Mouse (Mus musculus): ENCODE measurements around the gene Nkx1-2.

Gene Nkx1-2

DNA sequence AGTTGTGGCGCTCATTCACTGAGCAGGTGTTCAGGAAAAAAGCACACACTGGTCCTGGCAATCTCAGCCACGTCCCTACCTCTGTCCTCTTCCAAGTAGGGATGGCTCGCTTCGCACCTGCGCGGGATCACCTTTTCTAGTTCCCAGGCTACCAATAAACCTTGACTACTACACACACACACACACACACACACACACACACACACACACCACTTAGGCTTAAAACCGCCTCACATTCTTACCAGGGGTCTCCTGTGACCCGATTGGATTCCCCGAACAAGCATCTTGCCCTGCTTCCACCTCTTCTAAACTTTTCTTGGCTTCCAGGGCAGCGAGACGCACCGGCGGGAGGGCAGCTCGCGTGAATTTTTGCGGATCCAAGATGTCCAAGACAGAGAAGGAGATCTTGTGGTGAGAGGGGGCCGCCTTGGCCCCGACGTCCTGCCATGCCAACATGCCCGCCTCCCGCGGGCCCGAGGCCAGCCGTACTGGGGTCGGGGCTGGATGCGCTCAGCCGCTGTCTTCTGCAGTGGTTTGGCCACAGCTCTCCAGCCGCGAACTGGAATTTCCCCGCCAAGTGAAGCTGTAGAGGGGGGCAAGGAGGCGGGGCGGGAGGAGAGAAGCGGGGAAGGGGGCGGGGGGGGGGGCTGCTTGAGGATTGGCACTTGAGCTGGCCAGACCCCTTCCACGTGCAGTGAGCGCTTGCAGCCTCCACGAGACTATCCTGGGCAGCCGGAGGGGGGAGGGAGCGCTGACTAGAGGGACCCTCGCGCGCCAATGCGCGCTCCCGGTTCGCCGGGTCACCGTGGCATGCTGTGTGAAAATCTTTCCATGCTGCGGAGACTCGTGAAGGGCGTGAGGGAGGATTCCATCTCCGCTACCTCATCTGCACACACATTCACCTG lies at the start of gene Nkx1-2:
Nkx1-2 (minus strand) TSS at position 567 of the 905 bp plus-strand sequence.
- no peak for DNase-seq

DNA sequence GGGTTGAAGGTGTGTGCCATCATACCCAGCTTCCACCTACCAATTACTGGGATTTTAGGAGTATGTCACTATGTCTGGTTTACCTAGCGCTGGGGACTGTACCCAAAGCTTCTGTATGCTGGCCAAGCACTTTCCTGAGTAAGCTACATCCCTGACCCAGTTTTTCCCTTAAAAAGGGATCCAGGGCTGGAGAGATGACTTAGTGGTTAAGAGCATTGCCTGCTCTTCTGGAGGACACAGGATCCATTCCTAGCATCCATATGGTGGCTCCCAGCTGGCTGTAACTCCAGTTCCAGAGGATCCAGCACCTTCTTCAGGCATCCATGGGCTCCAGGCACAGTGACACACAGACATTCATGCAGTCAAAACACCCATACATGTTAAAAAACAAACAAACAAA lies 47.1 kb upstream of the Nkx1-2 start:
- no peak for DNase-seq

DNA sequence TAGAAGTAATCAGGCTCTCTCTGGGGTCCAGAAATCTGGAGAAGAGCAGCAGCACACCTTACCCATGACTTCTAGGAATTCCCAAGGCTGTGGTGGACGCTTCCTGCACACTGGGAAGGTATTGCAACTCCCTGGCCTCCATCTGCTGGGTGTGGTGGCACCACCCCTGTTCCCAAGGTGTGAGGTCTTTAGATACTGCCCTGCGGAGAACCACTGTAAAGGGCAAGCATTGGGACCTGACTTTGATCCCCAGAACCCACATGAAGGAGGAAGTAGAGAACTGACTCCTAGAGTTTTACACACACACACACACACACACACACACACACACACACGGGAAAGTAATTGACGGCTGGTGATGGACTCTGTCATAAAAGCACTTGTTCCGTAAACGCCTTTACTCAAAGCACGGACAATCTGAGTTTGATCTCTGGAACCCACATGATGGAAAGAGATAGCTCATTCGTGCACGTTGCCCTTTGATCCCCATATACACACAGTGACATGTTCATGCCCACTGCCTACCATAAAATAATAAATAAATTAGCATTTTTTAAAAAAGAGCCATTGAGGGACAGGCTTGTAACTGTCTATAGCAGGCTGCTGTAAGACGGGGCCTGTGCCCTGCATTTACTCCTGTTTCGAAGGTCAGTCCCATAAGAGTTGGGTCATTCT lies 45.3 kb upstream of the Nkx1-2 start:
- DNase-seq = no peak

DNA sequence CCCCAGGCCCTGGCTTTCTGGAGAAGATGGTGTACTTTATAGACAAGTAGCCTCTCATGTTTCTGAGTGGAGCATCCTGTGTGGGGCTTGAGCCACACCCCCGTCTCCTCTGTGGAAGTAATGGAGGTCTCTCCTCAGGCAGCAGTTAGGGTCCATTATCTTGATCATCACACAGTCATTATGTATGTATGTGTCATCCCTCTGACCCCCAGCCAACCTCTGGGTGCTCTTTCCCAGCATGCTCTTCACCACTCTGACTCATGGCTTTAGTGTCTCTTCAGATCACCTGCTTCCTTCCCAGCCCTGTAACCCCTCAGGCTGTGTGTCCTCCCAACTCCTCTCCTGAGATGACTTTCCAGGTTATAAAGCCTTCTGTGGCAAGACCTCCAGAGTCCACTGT lies 42.2 kb upstream of the Nkx1-2 start:
- no peak for DNase-seq

GRCm38 (mm10) chr7:132640946-132641345 lies 41.5 kb upstream of the Nkx1-2 start:
- no peak for DNase-seq

- peak; percentile 51 for DNase-seq
Observed at GRCm38 (mm10) chr7:132638446-132639087, 39.1 kb upstream of the Nkx1-2 start.

- no peak for DNase-seq
Observed at GRCm38 (mm10) chr7:132637292-132637691, 37.9 kb upstream of the Nkx1-2 start.

DNA sequence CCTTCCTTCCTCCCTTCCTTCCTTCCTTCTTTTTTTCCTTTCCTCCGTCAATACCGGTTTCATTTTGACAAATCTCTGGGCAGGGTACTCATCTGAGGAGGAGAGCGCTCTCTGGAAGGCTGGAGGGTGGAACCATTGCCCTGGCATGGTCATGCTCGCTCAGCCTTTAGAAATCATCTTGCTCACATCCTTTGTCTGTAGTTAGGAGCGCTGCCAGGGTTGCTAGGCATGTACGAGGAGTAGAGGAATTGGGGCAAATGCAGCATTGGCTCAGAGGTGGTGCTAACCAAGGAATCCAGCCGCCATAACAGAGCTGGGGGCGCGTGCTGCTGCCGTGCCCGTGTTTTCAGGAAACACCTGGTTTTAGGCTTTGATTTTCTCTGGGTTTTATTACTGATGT lies 31.9 kb upstream of the Nkx1-2 start:
- no peak for DNase-seq

DNA sequence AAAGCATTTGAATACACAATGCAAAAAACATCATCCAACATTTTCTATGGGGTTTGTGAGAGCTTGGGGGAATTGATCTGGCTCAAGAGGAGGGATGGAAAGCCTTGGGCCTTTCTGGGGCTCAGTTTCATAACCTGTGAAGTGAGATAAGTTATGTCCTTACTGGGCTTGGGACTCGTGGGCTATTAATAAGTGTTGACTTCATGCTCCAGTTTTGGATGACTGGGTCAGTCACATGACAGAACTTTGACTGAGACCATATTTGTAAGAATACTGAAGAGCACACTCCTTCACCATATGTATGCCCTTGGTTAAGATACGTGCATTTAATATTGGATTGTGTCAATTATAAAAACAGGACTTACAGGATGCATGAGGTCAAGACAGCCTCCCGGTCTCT lies 28.0 kb upstream of the Nkx1-2 start:
- no peak for DNase-seq

GRCm38 (mm10) chr7:132626174-132626573 lies 26.7 kb upstream of the Nkx1-2 start:
- DNase-seq = no peak

GRCm38 (mm10) chr7:132624161-132624560 lies 24.7 kb upstream of the Nkx1-2 start:
- DNase-seq = no peak

DNA sequence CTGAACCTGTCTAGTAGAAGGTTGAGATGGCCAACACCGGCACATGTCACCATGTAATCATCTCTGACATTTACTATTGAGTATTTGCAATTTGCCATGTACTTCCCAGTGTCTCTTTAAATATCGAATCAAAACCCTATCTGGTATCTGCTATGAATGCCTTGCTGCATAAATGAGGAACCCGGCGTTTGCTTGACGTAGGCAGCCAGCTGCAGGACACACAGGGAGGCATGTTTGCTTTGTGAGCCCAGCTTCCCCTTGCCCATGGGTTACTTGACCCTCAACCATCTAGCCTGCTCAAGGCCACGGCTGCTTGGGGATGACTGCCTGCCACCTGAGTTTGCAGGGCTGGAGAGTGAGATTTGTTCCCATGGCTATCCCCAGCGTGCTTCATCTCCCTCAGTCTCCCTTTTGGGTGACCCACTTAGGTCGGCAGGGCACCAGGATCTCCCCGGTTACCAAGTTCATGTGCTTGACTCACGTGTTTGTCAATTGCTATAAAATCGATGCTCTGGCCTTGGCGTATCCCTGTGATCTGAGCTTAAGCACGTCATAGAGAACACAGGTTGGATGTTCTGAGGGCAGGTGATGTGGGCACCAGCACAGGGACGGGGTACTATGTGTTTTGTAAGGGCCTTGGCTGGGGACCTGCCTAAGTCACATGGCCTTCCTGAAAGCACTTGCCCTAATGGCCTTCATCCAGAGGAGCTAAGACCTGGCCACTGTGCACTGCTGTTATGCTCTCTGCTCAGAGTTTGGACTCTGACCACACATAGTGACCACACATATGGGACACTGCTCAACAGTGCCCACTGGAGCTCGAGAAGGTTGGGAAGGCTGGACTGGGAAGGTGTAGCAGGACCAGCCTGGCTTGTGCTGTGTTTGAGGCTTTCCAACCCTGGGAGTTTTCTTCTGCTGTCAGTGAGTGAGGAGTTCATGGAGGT lies 20.8 kb upstream of the Nkx1-2 start:
- no peak for DNase-seq

- DNase-seq = no peak
Observed at GRCm38 (mm10) chr7:132619549-132619948, 20.1 kb upstream of the Nkx1-2 start.

DNA sequence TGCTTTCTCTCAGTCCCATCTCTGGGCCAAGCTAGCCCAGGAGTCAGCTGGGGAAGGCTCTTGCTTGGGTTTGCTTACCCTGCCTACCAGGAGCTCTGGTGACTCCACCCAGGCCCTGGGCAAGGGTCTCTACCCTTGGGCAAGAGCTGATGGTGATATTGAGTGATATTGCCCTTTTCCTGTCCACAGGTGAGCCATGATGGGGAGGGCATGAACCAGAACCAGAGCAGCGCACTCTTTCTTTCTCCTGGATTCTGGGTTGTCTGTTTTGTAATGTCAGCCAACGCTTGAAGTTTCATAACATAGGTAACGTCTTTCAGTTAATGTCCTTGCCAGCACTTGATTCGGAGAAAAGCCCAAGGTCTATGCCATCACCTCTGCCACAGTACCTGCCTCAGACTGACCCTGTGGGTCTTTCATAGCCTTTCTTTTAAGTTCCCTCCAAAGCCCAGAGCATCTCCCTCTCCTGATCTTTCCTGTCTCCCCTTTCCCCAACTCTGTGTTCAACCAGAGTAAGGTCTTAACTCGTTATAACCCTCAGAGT lies 17.7 kb upstream of the Nkx1-2 start:
- no peak for DNase-seq

DNA sequence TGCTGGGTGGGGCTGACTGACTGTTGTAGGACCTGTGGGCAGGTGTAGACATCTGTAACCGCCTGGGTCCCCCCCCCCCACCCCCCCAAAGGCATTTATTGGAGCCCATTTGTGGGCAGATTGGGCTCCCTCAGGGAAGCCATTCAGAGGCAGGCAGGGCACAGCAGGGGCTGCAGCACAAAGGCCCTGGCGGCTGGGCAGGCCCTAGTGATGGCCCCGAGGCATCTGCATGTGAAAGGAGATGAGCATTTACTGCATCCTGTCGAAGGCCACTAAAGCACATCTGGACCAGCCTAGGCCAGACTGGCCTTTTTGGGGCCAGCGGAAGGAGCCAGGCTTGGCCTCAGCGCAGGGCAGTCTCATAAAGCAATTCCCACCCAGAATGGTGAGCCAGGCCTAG lies 17.0 kb upstream of the Nkx1-2 start:
- no peak for DNase-seq

GRCm38 (mm10) chr7:132615346-132615745 lies 15.9 kb upstream of the Nkx1-2 start:
- DNase-seq = no peak

DNA sequence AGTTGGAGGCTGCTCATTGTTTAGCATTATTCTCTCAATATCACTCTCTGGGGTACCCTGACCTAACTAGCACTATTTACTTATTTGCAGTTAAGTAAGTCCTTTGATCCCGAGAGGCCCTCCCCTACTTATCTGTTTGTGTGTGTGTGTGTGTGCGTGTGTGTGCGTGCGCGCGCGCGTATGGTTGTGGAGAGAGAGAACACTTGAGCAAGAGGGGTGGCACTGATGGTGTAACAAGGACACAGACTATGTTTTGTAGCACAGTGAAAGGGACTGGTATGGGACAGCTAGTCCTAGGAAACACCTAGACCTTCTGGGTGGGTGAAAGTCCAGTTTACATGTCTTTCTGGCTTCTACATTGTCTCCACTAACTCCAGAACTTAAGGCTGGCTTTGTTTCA lies 12.1 kb upstream of the Nkx1-2 start:
- DNase-seq = no peak

GRCm38 (mm10) chr7:132610468-132611318 lies 11.3 kb upstream of the Nkx1-2 start, which contains the start of gene Lhpp:
Lhpp (plus strand) TSS chr7:132610638.
- DNase-seq = peak; percentile 46

DNA sequence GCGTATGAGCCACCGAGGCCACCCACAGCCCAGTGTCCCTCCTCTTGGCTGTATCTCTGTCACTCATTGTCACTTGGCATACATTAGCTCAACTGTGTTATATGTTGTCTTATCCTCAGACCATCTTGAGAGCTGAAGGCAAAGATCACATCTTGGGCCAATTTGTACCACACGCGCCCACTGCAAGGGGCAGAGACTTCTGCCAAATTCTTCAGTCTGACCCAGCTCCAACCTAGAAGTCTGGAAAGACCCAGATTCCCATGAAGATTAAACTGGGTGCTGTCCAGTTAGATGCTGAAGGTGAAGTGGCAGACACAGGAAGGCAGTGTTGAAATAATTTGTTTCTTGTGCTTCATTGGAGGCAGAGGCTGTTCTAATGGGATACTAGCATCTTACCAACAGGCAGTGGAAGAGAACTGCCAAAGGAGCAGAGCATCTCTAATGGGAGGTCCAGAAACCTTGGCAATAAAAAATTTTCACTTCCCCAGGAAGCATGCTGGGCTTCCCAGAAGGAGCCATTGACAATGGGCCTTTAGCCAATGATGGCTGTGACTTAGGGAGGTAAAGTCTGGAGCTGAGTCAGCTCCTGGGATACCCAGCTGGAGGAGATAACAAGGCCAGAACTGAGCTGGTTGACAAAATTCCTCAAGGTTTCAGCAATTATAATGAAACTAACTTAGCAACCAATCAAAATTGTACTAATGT lies 9.0 kb upstream of the Nkx1-2 start:
- DNase-seq = no peak

DNA sequence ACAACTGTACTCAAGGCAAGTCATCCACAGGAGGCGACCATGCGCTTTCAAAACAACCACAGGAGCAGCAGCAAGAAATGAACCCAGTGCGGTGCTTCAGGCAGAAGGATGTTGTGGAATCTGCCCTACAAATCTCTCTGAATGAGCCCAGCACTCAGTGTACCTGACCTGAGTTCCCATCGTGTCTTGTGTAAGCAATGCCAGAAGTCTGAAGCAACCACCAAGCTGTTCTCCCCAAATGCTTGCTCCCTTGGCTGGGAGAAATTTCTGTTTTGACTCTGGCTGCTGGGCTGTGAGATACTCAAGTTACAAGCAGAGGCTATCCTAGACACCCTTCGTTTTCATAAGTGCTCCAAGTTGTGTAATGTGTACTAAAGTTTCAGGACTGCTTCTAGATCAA lies 6.3 kb upstream of the Nkx1-2 start:
- no peak for DNase-seq

- no peak for DNase-seq
Observed at GRCm38 (mm10) chr7:132604720-132605119, 5.3 kb upstream of the Nkx1-2 start.

Data from cerebellum, adult 8-10 months (tissue).